9 mouse cellular contexts compared by ENCODE assay signal in genomic region chr17:45731172-45731864, GRCm38 (mm10). TPM values are rescaled to one million over a fixed set of nuclear protein-coding genes. Genes with fewer than 3 reads are reported as not detected.
DNase-seq lines count a peak whose midpoint lies in the region; ATAC-seq and TF ChIP-seq lines count a peak whose summit lies in the region.
"Had no signal": no experiment of that assay in that cellular context is flagged by ENCODE, and none has a peak within 500 bp of the region (broad histone marks: within the 10 kb centered on the region; RNA-seq: fewer than 3 reads in every experiment).

No protein-coding gene starts in this region.

- ATAC-seq in embryonic facial prominence, embryonic 12.5 days (ENCODE audit: insufficient number of reproducible peaks, insufficient read depth, low FRiP score, low TSS enrichment) = no peak

- no peak for TF ChIP-seq POLR2A in CH12.LX (IDR thresholded peaks at IDR 0.05; ENCODE audit: low read depth, low read length)

- no peak overlapping the region for H3K9ac ChIP-seq in CH12.LX (ENCODE audit: insufficient read depth, low read depth)
- H3K9ac ChIP-seq in embryonic facial prominence, embryonic 12.5 days = 0 out of 2 replicates have a peak overlapping the region, but pooled peaks have one; percentile 3

- H3K4me3 ChIP-seq in CH12.LX (replicated peaks in 1 of 3; ENCODE audit: low read depth in 2 of 3, low read length in 2 of 3, poor library complexity in 1 of 3) = no peak overlapping the region
- H3K4me3 ChIP-seq in embryonic facial prominence, embryonic 12.5 days = no peak overlapping the region

- H3K9me3 ChIP-seq in CH12.LX (replicated peaks; ENCODE audit: low read length) = no peaks in the 10 kb centered on the region
- no peaks in the 10 kb centered on the region for H3K9me3 ChIP-seq in embryonic facial prominence, embryonic 12.5 days

- no peak for TF ChIP-seq EP300 in CH12.LX (IDR thresholded peaks at IDR 0.05; ENCODE audit: low read length)

- dilution Hi-C loops in CH12.LX (cut with MboI; ENCODE audit: extremely low pct_ligation_motif_present, extremely low pct_unique_long_range_greater_than_20kb, low sequenced_read_pairs) = no loop called here

- no peaks in the 10 kb centered on the region for H3K79me2 ChIP-seq in CH12.LX (replicated peaks; ENCODE audit: control insufficient read depth, extremely low read depth, insufficient read depth, poor library complexity, severe bottlenecking)

- H3K36me3 ChIP-seq in CH12.LX (replicated peaks in 1 of 2; ENCODE audit: control insufficient read depth in 1 of 2, insufficient read depth in 1 of 2, low read length in 1 of 2) = no peaks in the 10 kb centered on the region
- H3K36me3 ChIP-seq in embryonic facial prominence, embryonic 12.5 days = no peaks in the 10 kb centered on the region

- in situ Hi-C loops in CH12.LX (cut with MboI; ENCODE audit: low pct_ligation_motif_present, low pct_unique_long_range_greater_than_20kb, low sequenced_read_pairs) = loop anchor here (10.0 kb wide), 1 partner anchor 383 kb away; the partner anchor contains the start of gene Mrps18a

- H3K27me3 ChIP-seq in CH12.LX (replicated peaks) = peaks cover 74% of the 10 kb centered on the region
- 0 out of 2 replicates have a peak, but pooled peaks cover 6% of the 10 kb centered on the region for H3K27me3 ChIP-seq in embryonic facial prominence, embryonic 12.5 days

- DNase-seq in CH12.LX (ENCODE audit: extremely low read depth) = peak; percentile 82
- peak; percentile 86 to 87 for DNase-seq in adrenal gland, postnatal 36 days
- peak; percentile 68 to 85 for DNase-seq in heart, adult 9 months (ENCODE audit: low spot score in 2 of 2)
- peak; percentile 82 to 96 for DNase-seq in layer of hippocampus, adult 18-20 months (ENCODE audit: low spot score in 2 of 2)
- DNase-seq in lung, postnatal 25 days (ENCODE audit: low spot score) = peak; percentile 85
- peak; percentile 85 for DNase-seq in right cerebral cortex, adult 18-20 months
- DNase-seq in urinary bladder, adult 2 months (ENCODE audit: low spot score) = peak; percentile 74

- peaks cover 2 to 14% of the 10 kb centered on the region in 2 experiments for H3K4me1 ChIP-seq in CH12.LX (ENCODE audit: control insufficient read depth in 1 of 2, insufficient read depth in 2 of 2)
- peaks cover 30% of the 10 kb centered on the region for H3K4me1 ChIP-seq in embryonic facial prominence, embryonic 12.5 days

- 22% methylated on average over 9 of the region's 9 CpGs for WGBS in embryonic facial prominence, embryonic 12.5 days

- peak; percentile 63 to 97 for TF ChIP-seq CTCF in CH12.LX (conservative IDR thresholded peaks at IDR 0.05 in 1 of 2, IDR thresholded peaks at IDR 0.05 in 1 of 2; ENCODE audit: low read depth in 2 of 2, low read length in 2 of 2)

- no peak overlapping the region for H3K27ac ChIP-seq in CH12.LX (ENCODE audit: insufficient read depth, low read depth)
- H3K27ac ChIP-seq in embryonic facial prominence, embryonic 12.5 days = no peak overlapping the region

- no peak overlapping the region for H3K4me2 ChIP-seq in CH12.LX (ENCODE audit: insufficient read depth, low read depth, poor library complexity, severe bottlenecking)
- no peak overlapping the region for H3K4me2 ChIP-seq in embryonic facial prominence, embryonic 12.5 days (replicated peaks)

- no peak; the same call in none of the 2 replicates for TF ChIP-seq RAD21 in CH12.LX (IDR thresholded peaks at IDR 0.05; ENCODE audit: low read depth, low read length)

TF ChIP-seq in CH12.LX, 34 proteins besides CTCF, POLR2A, EP300 and RAD21:
- TF ChIP-seq USF2 (conservative IDR thresholded peaks at IDR 0.05; ENCODE audit: low read depth, low read length) (no peak), MAX (IDR thresholded peaks at IDR 0.05; ENCODE audit: low read length) (no peak), MYC (IDR thresholded peaks at IDR 0.05; ENCODE audit: low read depth, low read length) (no peak), ELF1 (IDR thresholded peaks at IDR 0.05; ENCODE audit: low read depth, low read length) (no peak), MAFK (IDR thresholded peaks at IDR 0.05; ENCODE audit: insufficient replicate concordance, low read length) (no peak), SIN3A (IDR thresholded peaks at IDR 0.05; ENCODE audit: low read length) (no peak), ZC3H11A (IDR thresholded peaks at IDR 0.05; ENCODE audit: low read depth, low read length) (peak; percentile 46), BHLHE40 (IDR thresholded peaks at IDR 0.05; ENCODE audit: low read depth, low read length) (no peak), SMC3 (IDR thresholded peaks at IDR 0.05; ENCODE audit: low read depth, low read length) (peak; percentile 91), NELFE (IDR thresholded peaks at IDR 0.05; ENCODE audit: low read depth, low read length) (no peak; the same call in 1 of the 2 replicates), HCFC1 (IDR thresholded peaks at IDR 0.05; ENCODE audit: low read depth, low read length) (no peak), ETS1 (conservative IDR thresholded peaks at IDR 0.05; ENCODE audit: low read depth, low read length) (no peak), MEF2A (IDR thresholded peaks at IDR 0.05; ENCODE audit: borderline replicate concordance, low read depth, low read length) (no peak), UBTF (IDR thresholded peaks at IDR 0.05; ENCODE audit: low read depth, low read length) (no peak), ZMIZ1 (IDR thresholded peaks at IDR 0.05; ENCODE audit: low read depth, low read length) (no peak), E2F4 (IDR thresholded peaks at IDR 0.05; ENCODE audit: insufficient replicate concordance, low read depth, low read length) (no peak), TBP (conservative IDR thresholded peaks at IDR 0.05; ENCODE audit: low read depth, low read length) (no peak), MXI1 (IDR thresholded peaks at IDR 0.05; ENCODE audit: low read depth, low read length) (no peak), GABPA (IDR thresholded peaks at IDR 0.05; ENCODE audit: insufficient replicate concordance, low read depth, low read length) (no peak), MAZ (IDR thresholded peaks at IDR 0.05; ENCODE audit: low read depth, low read length) (peak; percentile 54; the same call in 1 of the 2 replicates), JUN (IDR thresholded peaks at IDR 0.05; ENCODE audit: insufficient read depth, low read depth, low read length) (no peak), POLR2AphosphoS2 (IDR thresholded peaks at IDR 0.05; ENCODE audit: low read depth, low read length) (no peak), CHD2 (IDR thresholded peaks at IDR 0.05; ENCODE audit: low read length) (no peak), TCF12 (IDR thresholded peaks at IDR 0.05; ENCODE audit: low read depth, low read length) (no peak), CHD1 (IDR thresholded peaks at IDR 0.05; ENCODE audit: low read depth, low read length) (no peak), USF1 (IDR thresholded peaks at IDR 0.05; ENCODE audit: low read depth, low read length) (no peak), JUND (conservative IDR thresholded peaks at IDR 0.05; ENCODE audit: low read depth, low read length) (no peak), IRF4 (IDR thresholded peaks at IDR 0.05; ENCODE audit: low read depth, low read length) (peak; percentile 23; the same call in 1 of the 2 replicates)

RNA-seq across cellular contexts. Expression of gene 1600014C23Rik, which starts 2.3 kb away (rescaled TPM):
- 0.38 TPM in 1 of 2 replicates, not detected in the other for total RNA-seq in CH12.LX (2012; rRNA removed)
- not detected in 2 replicates for total RNA-seq in CH12.LX (2014; rRNA removed)
- polyA plus RNA-seq in CH12.LX (2012; ENCODE audit: insufficient read length, low read depth) = not detected in 2 replicates
- total RNA-seq in adrenal gland, postnatal 36 days (2021) = not detected
- polyA plus RNA-seq in embryonic facial prominence, embryonic 12.5 days (2016; fragmentation: Nextera tagmentation; extraction: Ambion mirVana) = 0.47 TPM in 1 of 2 replicates, not detected in the other
- not detected for total RNA-seq in layer of hippocampus, adult 18-20 months (2021)
- not detected in 2 replicates for polyA plus RNA-seq in urinary bladder, adult 2 months (2012; rRNA removed)
- polyA plus RNA-seq: large intestine, adult 2 months had no signal

RNA-seq across cellular contexts. Expression of gene Tmem63b, which starts 44.6 kb away (rescaled TPM):
- total RNA-seq in CH12.LX (2012; rRNA removed) = 4.5 and 6.3 TPM in 2 replicates
- 2.8 and 3.5 TPM in 2 replicates for total RNA-seq in CH12.LX (2014; rRNA removed)
- 9.2 and 10.3 TPM in 2 replicates for polyA plus RNA-seq in CH12.LX (2012; ENCODE audit: insufficient read length, low read depth)
- total RNA-seq in adrenal gland, postnatal 36 days (2021) = 10 to 100 TPM; 40.0 to 45.2 TPM
- polyA plus RNA-seq in embryonic facial prominence, embryonic 12.5 days (2016; fragmentation: Nextera tagmentation; extraction: Ambion mirVana) = 43.1 and 45.4 TPM in 2 replicates
- 100 to 1,000 TPM; 154 to 155 TPM for total RNA-seq in layer of hippocampus, adult 18-20 months (2021)
- 73.6 and 76.5 TPM in 2 replicates for polyA plus RNA-seq in urinary bladder, adult 2 months (2012; rRNA removed)

RNA-seq across cellular contexts. Expression of gene Mrpl14, which starts 45.2 kb away (rescaled TPM):
- total RNA-seq in CH12.LX (2012; rRNA removed) (33.4 and 46.1 TPM in 2 replicates), CH12.LX (2014; rRNA removed) (48.5 and 56.9 TPM in 2 replicates)
- 62.5 and 67.7 TPM in 2 replicates for polyA plus RNA-seq in CH12.LX (2012; ENCODE audit: insufficient read length, low read depth)
- total RNA-seq in adrenal gland, postnatal 36 days (2021) = 100 to 1,000 TPM; 115 to 118 TPM
- 137 and 153 TPM in 2 replicates for polyA plus RNA-seq in embryonic facial prominence, embryonic 12.5 days (2016; fragmentation: Nextera tagmentation; extraction: Ambion mirVana)
- total RNA-seq in layer of hippocampus, adult 18-20 months (2021) = 10 to 100 TPM; 37.2 to 42.5 TPM
- 100 and 106 TPM in 2 replicates for polyA plus RNA-seq in urinary bladder, adult 2 months (2012; rRNA removed)

Comparison
In these comparisons a context has a peak if more than half of its experiments do, and no peak if none do; other contexts are left out.
1. RNA of gene Tmem63b, which starts 44.6 kb away (total RNA-seq): 154 to 155 TPM in layer of hippocampus, adult 18-20 months and 40.0 to 45.2 TPM in adrenal gland, postnatal 36 days; 2.8 to 6.3 TPM in CH12.LX; every median in the first group is over 4 times any median in the second.
2. Peak in every context shown above with its lines, with median percentiles within 50 percentile points of each other: DNase-seq.